Mouse (Mus musculus): Measurements from ENCODE around the gene Krtap5-1. TPM values are rescaled to one million over a fixed set of nuclear protein-coding genes. Genes with fewer than 3 reads are reported as not detected.
"Not testable (repeated sequence)": the region's sequence is repeated elsewhere in the genome, so short reads cannot be mapped to it uniquely, and the experiment has no call there.

The Krtap5-1 gene
- not detected in 2 replicates for total RNA-seq (2015; ENCODE audit: low replicate concordance)
- total RNA-seq (2017; ENCODE audit: low replicate concordance) = not detected in 2 replicates

DNA sequence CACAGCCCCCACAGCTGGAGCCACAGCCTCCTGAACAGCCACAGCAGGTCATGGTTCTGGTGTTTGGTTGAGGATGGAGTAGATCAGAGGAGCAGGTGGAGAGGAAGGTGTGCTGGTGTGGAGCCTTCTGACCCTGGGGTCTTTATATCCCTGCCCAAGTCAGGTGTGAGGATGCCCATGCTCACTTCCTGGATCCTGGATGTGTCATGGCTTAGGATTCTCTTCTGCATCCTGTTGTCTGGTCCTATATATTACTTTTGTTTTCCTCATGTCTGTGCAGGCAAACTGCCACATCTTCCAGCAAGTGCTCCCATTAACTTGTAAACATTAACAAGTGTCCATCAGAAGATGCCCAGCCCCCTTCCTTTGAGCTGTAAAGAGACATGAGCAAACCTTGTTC is at the start of gene Krtap5-1:
Krtap5-1 (minus strand) TSS at position 101 of the 400 bp plus-strand sequence.
- not testable (repeated sequence) for ATAC-seq (replicated peaks; ENCODE audit: low FRiP score, poor library complexity, severe bottlenecking)

DNA sequence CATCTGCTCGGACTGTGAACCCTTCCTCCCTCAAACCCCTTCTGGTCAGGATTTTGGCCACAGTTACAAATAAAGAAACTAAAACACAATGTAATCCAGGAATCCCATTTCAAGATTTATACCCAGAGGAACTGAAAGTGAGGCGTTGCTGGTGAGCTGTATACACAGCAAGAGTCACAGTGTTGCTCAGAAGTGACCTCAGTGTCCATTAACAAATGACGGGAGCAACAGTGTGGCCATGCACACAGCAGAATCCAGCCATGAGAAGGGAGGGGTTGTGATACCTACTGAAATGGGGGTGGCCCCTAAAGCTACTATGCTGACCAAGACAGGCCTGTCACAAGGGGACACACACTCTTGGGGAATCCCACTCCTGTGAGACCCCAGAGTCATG is 45.3 kb upstream of the Krtap5-1 start:
- ATAC-seq (replicated peaks; ENCODE audit: low FRiP score, poor library complexity, severe bottlenecking) = no peak

DNA sequence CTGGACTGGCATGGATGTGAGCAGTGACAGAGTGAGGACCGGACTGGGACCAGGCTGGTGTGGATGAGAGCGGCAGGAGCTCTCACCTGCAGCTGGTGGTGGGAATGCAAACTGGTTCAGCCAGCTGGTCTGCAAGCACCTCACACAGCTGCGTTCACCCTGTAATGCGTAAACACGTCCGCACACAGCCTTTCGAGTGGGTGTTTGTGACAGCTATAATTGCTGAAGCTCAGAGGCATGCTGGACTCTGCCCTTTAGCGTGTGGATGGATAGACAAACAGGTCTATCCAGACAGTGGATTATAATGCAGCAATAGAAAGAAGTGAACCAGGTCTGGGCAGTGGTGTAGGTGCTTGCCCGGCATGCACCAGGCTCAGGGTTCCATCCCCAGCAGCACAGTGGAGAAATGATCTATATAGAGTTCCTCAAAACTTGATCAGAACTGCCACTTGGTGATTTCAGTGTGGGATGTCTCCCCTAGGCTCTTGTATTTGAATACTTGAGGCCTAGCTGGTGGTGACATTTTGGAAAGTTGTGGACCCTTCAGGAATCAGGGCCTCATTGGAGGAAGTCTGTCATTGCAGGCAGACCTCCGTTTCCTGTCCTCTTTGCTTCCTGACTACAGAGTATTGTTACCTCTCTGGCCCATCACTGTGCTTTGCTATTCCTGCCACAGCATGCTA is 44.8 kb upstream of the Krtap5-1 start:
- ATAC-seq (replicated peaks; ENCODE audit: low FRiP score, poor library complexity, severe bottlenecking) = no peak

DNA sequence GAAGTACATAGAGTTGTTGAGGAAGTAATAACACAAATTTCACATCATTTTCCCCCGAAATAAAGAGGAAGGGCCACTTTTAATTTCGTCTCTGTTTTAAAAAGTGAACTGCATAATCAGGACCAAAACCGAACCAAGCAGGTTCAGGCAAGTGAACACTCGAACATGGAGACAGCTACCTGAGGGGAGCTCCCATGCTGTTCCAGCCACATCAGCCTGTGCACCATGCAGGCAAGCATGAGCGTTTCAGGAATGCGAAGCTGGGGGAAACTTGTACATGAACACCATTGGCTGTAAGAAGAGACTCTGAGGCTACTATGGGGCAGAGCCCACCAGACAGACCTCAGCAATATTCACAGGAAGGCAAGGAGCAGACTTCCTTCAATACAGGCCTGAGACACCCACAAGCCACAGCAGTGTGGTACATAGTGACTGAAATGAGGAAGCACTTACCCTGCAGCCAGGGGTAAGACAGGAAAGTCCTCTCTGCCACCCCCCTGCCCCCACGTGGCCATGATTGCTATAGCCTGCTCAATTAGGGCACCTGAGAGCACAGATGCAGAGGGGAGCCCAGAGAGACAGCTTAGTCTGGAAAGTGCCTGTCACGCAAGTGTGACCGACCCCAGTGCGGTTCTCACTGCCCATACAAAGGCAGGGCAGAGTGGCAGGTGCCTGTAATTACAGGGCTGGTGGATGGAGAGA is 43.5 kb upstream of the Krtap5-1 start:
- ATAC-seq (replicated peaks; ENCODE audit: low FRiP score, poor library complexity, severe bottlenecking) = 0 out of 2 replicates have a peak, but pooled peaks have one; percentile 25

DNA sequence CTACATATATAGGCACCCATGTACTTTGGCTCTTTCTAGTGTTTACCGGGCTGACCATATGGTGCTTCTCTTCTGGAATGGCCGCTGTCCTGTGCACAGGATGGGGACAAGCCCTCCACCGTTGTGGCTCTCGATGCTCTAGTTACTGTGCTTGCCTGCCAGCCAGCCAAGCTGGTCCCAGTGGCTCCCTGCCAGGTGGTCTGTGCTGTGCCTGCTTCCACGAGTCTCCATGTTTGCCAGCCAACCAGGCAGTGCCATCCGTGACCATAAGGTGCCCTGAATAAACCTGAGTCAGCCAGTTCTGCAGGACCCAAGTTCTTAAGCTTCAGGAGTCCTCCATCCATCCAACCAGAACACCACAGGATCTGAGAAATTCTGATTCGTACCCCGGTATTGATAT is 38.2 kb upstream of the Krtap5-1 start:
- no peak for ATAC-seq (replicated peaks; ENCODE audit: low FRiP score, poor library complexity, severe bottlenecking)

DNA sequence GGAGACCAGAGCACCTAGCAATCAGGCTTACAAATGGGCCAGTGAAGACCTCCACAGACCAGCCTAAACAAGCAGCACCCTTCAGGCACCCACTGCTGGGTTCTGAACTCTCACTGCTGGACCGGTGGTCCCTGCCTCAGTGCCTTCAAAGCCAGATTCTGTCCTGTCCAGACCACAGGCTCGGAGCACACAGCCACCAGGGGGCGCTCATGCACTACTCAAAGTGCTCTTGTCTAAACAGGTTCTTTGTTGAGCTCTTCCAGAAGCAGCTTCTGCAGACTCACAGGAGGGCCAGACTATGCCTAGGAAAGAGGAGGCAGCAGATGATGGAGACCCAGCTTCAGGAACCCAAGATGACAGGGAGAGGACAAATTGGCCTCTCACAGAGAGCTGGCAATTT is 37.3 kb upstream of the Krtap5-1 start:
- peak; percentile 62 for ATAC-seq (replicated peaks; ENCODE audit: low FRiP score, poor library complexity, severe bottlenecking)

DNA sequence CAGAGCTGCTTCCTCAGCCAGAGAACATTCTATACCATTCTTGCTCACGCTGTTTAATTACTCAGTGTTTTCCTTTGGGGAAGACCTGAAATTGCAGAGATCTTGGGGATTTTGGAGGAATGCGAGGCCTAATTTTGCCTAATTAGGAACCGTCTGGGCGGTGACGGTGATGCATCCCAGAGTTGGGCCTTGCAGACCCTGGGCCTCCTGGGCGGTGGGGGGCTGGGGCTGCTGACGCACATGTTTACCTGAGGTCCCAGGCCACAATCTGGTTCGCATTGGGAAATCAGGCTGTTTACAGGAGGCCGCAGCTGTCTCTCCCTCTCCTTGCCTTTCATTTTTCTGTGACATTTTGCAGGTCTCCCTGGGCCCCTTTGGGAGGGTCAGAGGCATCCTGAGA is 35.8 kb upstream of the Krtap5-1 start:
- not testable (repeated sequence) for ATAC-seq (replicated peaks; ENCODE audit: low FRiP score, poor library complexity, severe bottlenecking)

DNA sequence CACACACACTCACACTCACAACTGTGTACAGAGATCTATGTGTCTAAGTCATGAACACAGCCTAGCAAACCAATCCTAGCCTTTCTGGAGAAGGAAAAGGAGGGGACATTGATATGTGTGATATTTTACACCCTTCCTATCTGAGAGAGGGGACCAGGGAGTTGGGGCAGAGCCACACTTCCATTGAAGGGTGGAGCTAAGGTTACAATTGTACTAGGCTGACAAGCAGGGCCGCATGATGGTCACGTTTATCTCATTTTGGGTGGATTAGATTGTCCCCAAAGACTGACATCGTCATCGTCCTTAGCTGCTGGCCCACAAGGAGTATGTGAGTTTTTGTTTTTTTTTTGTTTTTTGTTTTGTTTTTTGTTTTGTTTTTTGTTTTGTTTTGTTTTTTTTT is 34.4 kb upstream of the Krtap5-1 start:
- no peak for ATAC-seq (replicated peaks; ENCODE audit: low FRiP score, poor library complexity, severe bottlenecking)

DNA sequence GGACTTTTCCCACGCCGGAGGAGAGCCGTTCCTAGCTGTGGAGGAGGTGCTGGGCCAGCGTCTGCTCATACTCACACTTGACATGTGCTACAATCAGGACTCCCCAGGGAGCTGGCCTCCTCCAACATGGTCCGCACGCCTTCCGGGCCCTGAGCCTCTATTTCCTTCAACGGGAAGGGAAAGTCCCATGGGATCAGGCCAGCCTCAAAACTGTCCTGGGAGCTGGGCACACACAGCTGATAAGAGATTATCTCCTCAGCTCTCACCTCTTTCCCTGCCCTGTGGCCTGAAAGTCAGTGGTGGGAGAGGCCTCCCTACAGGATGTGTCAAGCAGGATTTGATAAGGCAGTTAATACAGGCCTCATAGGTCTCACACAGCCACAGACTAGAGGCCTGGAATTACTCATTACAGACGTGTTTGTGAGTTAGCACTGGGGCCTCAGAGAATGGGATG is 33.4 kb upstream of the Krtap5-1 start:
- ATAC-seq (replicated peaks; ENCODE audit: low FRiP score, poor library complexity, severe bottlenecking) = no peak

DNA sequence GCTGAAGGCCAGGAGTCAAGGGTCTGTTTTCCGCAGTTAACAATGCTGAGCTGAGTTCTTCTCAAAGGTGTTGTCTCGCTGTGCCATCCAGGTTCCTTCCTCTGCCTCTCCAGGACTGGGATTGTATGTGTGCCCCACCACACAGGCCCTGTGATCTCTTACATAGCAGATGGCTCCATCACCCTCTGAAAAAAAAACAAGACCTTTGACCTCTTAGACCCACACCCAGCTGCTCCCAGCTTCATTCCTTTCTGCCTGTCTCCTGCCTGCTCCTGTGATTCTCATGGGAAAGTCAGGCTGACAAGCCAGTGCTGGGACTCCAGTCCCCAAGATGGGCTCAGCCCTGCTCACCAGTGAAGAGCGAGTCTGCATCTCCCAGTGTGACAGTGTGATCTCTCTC is 31.6 kb upstream of the Krtap5-1 start:
- no peak for ATAC-seq (replicated peaks; ENCODE audit: low FRiP score, poor library complexity, severe bottlenecking)

DNA sequence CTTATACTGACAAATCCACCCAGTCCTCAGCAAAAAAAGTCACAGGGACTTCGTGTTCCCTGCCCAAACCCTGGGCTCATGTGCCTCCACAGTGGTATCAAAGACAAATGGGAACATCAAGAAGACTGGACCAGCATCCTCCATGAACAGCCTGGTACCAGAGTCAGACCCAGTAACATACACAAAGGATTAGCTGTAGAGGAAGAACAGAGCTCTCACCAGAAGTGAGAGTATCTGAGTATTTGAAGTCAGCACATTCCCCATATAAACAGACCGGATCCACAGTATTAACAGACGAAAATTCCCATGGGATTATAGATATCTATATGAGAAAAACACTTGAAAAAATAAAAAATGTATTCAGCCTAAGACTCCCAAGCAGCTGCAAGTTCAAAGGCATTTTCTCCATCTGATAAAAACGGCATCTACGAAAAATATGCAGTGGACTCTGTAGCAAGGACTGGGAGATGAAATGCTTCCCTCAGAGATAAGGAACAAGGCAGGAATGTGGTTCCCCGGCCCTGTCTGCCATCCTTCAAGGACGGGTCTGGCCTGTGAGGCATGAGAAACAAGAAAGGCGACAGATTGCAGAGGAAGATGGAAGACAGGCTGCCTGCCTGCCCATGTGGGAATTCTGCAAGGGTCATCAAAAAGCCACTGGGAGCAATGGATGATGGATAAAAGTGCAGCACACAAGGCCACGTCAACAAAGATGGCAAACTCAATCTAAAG is 30.0 kb upstream of the Krtap5-1 start:
- no peak for ATAC-seq (replicated peaks; ENCODE audit: low FRiP score, poor library complexity, severe bottlenecking)

DNA sequence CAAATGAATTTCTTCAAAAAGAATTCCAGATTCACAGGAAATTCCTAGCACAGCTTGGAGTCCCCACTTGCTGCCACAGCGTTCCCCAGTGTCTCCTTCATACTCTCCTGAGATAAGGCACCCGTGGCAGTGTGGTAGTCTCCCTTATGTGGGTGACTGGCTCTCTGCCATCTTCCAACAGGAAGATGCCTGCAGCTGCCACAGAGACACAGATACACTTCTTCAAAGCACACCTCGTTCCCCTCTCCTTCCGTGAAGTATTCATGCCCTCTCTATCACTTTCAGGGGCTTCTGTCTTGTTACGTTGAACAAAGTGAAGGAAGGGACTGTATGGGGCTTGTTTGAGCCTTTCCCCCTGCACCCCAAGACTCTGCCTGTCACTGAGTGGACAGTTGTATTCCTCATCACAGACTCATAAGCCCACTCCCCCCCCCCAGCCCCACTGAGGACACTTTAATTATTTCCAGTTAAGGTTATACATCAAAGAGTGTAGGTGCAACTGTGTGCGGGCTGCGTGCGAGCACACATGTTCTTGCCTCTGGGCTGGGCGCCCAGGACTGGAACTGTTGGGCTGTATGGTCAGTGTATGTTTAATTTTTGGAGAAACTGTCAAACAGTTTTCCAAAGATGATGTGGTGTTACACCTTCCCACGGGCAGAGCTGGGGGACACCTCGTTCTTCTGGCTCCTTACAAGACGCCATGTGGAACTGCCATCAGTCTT is 26.6 kb upstream of the Krtap5-1 start:
- no peak for ATAC-seq (replicated peaks; ENCODE audit: low FRiP score, poor library complexity, severe bottlenecking)

DNA sequence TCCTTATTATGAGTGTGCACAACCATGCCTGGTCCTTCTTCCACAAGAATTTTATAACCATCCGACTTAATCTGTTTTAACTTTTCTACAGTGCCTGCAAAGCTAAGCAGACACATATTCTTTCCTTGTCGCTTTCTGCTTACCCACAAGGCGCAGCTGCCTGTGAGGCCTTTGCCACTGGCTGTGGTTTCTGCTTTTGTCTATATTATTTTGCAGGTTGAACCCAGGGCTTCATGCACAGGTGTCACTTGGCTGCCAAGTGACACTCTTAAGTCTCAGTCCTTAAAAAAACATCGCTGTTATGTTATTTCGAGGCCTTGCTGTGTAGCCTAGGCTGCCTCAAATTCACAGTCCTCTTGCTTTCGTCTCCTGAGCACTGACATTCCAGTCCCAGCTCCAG is 25.7 kb upstream of the Krtap5-1 start:
- no peak for ATAC-seq (replicated peaks; ENCODE audit: low FRiP score, poor library complexity, severe bottlenecking)

DNA sequence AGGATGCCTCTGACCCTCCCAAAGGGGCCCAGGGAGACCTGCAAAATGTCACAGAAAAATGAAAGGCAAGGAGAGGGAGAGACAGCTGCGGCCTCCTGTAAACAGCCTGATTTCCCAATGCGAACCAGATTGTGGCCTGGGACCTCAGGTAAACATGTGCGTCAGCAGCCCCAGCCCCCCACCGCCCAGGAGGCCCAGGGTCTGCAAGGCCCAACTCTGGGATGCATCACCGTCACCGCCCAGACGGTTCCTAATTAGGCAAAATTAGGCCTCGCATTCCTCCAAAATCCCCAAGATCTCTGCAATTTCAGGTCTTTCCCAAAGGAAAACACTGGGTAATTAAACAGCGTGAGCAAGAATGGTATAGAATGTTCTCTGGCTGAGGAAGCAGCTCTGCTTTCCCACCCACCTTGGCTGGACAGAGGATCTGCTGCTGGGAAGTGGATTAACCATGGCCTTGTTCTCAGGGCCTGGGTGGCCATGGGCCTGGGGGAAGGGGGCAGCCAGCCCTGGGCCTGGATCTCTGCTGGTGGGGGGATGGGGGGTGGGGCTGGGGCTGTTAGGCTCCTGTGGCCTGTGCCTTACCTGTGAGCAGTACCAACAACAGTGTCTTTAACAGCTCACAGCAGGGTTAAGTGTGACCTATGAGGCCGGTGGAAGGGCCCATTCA is 24.9 kb upstream of the Krtap5-1 start:
- ATAC-seq (replicated peaks; ENCODE audit: low FRiP score, poor library complexity, severe bottlenecking) = not testable (repeated sequence)

DNA sequence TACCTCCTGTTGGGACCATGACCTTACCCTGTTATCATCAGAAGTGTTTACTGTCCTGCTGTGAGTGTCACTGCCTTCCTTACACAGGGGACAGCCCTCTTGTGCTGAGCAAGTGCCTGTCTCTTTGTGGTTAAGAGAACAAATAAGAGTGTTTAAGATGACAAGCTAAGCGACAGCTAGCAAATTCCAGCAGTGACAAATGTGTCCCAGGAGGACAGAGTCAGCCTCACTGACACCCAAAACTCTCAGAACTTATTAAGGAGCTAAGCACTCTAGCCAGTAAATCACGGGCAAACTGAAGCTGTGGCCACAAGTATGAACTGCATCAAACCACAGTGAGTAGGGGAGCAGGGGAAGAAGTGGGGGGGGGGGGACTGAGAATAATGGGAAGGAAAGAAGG is 24.0 kb upstream of the Krtap5-1 start:
- no peak for ATAC-seq (replicated peaks; ENCODE audit: low FRiP score, poor library complexity, severe bottlenecking)

DNA sequence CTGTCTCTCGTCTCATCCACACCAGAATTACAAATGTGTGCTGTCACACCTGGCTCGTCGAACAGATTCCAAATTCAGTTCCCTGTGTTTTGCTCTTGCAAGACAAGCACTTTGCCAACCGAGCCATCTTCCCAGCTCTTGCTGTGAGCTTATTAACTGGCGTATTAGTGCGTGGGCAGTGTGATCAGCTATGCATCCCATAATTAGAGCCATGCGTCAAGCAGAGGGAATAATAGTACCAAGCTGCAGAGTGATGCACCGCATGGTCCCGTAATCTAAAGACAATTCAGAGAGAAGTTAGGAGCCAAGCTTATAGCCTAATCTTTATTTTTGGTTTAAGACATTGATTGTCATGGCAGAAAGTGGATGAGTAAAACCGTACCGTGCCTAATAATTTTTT is 22.2 kb upstream of the Krtap5-1 start:
- no peak for ATAC-seq (replicated peaks; ENCODE audit: low FRiP score, poor library complexity, severe bottlenecking)

DNA sequence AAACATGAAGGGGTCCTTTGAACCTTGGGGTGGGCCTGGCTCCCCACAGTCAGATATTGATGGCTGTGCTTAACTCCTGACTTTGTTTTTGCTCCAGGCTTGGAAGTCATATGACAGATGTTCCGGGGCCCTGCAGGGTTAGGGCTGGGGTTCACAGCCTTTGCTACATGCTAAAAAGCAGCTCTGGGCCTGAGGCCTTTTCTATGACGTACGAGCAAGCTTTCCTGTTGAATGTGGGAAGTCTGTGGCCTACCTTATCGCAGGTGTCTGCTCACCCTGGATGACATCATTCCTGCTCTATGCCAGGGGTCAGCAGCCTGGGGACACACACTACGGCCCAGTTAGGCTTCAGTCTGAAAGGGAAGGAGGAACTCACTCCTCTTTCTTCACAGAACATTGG is 20.3 kb upstream of the Krtap5-1 start:
- no peak for ATAC-seq (replicated peaks; ENCODE audit: low FRiP score, poor library complexity, severe bottlenecking)

DNA sequence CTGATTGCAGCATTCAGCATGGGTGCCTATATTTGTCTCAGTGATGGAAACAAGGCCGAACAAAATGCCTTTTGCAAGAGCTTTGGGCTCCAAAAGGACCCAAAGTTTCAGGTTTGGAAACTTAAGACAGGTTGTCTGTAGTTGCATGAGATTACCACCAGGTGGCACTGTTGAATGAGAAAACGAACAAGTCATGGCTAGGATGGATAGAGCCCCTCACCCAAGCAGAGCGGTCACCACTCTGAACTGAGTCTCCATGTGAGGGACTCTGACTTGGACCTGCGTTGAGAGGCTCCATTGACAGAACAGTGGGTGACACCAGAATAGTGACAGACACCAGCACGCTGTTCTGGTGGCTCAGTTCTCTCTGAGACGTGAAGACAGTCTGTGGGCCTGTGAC is 19.6 kb upstream of the Krtap5-1 start:
- peak; percentile 44 for ATAC-seq (replicated peaks; ENCODE audit: low FRiP score, poor library complexity, severe bottlenecking)

DNA sequence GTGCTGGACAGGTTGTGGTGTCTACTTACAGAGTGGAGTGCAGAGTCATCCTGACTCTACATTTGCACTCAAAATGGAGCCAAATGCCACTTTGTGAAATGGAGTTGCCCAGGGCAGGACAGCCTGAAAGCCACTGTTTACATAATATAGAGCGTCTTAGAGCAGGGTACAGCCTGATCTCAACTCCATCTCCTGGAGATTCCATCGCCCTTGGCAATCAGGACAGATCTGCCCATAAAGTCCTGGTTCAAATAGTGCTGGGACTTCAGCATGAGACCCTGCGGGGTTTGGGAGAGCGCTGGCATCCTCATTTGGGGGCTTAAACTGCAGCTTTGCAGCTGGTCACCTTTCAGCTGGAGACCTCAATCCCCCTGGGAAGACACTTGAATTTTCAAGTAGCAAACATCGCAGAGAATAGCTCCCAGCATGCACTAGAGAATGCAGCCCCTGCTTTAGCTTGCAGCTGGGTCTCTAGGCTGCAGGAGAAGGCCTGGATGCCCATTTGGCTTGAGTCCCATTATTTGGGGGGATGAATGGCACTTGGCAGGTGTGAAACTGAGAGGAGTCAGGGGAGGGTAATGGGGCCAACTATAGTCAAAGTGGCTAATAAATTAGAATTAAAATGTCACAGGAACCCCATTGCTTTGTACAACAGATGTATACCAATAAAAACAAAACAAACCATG is 17.8 kb upstream of the Krtap5-1 start:
- ATAC-seq (replicated peaks; ENCODE audit: low FRiP score, poor library complexity, severe bottlenecking) = no peak
